Mouse (Mus musculus): ENCODE measurements at regions not wholly inside any gene's neighbourhood (a gene's known extent, or its start where the extent isn't known, plus 50 kb on each side); places are given as distances from the start of the nearest gene placed in this dataset.

GRCm38 (mm10) chr10:109188761-109189503 lies 178.2 kb upstream of the Syt1 start:
- no peak for DNase-seq (ENCODE audit: extremely low spot score in 1 of 2, low spot score in 1 of 2)

- DNase-seq (ENCODE audit: extremely low spot score in 1 of 2, low spot score in 1 of 2) = no peak
These were observed 177.5 kb upstream of the Syt1 start for GRCm38 (mm10) chr10:109188252-109188651.

GRCm38 (mm10) chr10:109185243-109185642 lies 174.5 kb upstream of the Syt1 start:
- no peak for DNase-seq (ENCODE audit: extremely low spot score in 1 of 2, low spot score in 1 of 2)

GRCm38 (mm10) chr10:109180527-109180926 lies 169.7 kb upstream of the Syt1 start:
- DNase-seq (ENCODE audit: extremely low spot score in 1 of 2, low spot score in 1 of 2) = no peak

GRCm38 (mm10) chr10:109160730-109161129 lies 149.9 kb upstream of the Syt1 start:
- DNase-seq (ENCODE audit: extremely low spot score in 1 of 2, low spot score in 1 of 2) = no peak

- DNase-seq (ENCODE audit: extremely low spot score in 1 of 2, low spot score in 1 of 2) = no peak
These were observed 145.0 kb upstream of the Syt1 start for GRCm38 (mm10) chr10:109155768-109156167.

- no peak for DNase-seq (ENCODE audit: extremely low spot score in 1 of 2, low spot score in 1 of 2)
These were observed 129.7 kb upstream of the Syt1 start for GRCm38 (mm10) chr10:109140421-109140938.

- DNase-seq (ENCODE audit: extremely low spot score in 1 of 2, low spot score in 1 of 2) = no peak
These were observed 126.3 kb upstream of the Syt1 start for GRCm38 (mm10) chr10:109136763-109137732.

- DNase-seq (ENCODE audit: extremely low spot score in 1 of 2, low spot score in 1 of 2) = no peak
These were observed 123.7 kb upstream of the Syt1 start for GRCm38 (mm10) chr10:109134521-109134920.

GRCm38 (mm10) chr10:109132091-109132573 lies 121.3 kb upstream of the Syt1 start:
- DNase-seq (ENCODE audit: extremely low spot score in 1 of 2, low spot score in 1 of 2) = no peak

- no peak for DNase-seq (ENCODE audit: extremely low spot score in 1 of 2, low spot score in 1 of 2)
These were observed 118.8 kb upstream of the Syt1 start for GRCm38 (mm10) chr10:109129552-109130110.

GRCm38 (mm10) chr10:109129068-109129467 lies 118.3 kb upstream of the Syt1 start:
- DNase-seq (ENCODE audit: extremely low spot score in 1 of 2, low spot score in 1 of 2) = no peak

GRCm38 (mm10) chr10:109126699-109127098 lies 115.9 kb upstream of the Syt1 start:
- no peak for DNase-seq (ENCODE audit: extremely low spot score in 1 of 2, low spot score in 1 of 2)

- DNase-seq (ENCODE audit: extremely low spot score in 1 of 2, low spot score in 1 of 2) = no peak
These were observed 106.4 kb upstream of the Syt1 start for GRCm38 (mm10) chr10:109117143-109117542.

- DNase-seq (ENCODE audit: extremely low spot score in 1 of 2, low spot score in 1 of 2) = no peak
These were observed 104.3 kb upstream of the Syt1 start for GRCm38 (mm10) chr10:109115013-109115627.

GRCm38 (mm10) chr10:109105781-109106180 lies 95.0 kb upstream of the Syt1 start:
- no peak for DNase-seq (ENCODE audit: extremely low spot score in 1 of 2, low spot score in 1 of 2)

GRCm38 (mm10) chr10:109092219-109092618 lies 81.4 kb upstream of the Syt1 start:
- no peak for DNase-seq (ENCODE audit: extremely low spot score in 1 of 2, low spot score in 1 of 2)

- no peak for DNase-seq (ENCODE audit: extremely low spot score in 1 of 2, low spot score in 1 of 2)
These were observed 69.0 kb upstream of the Syt1 start for GRCm38 (mm10) chr10:109079773-109080172.

GRCm38 (mm10) chr10:109074218-109074617 lies 63.4 kb upstream of the Syt1 start:
- DNase-seq (ENCODE audit: extremely low spot score in 1 of 2, low spot score in 1 of 2) = no peak

All from layer of hippocampus, postnatal 25 days (tissue).